Mouse (Mus musculus): ENCODE results near the gene Osmr. TPM values are rescaled to one million over a fixed set of nuclear protein-coding genes. Genes with fewer than 3 reads are reported as not detected.

Osmr gene
- polyA plus RNA-seq (2011; ENCODE audit: insufficient read length, low read depth, missing spikeins) = 137 and 168 TPM in 2 replicates

DNA sequence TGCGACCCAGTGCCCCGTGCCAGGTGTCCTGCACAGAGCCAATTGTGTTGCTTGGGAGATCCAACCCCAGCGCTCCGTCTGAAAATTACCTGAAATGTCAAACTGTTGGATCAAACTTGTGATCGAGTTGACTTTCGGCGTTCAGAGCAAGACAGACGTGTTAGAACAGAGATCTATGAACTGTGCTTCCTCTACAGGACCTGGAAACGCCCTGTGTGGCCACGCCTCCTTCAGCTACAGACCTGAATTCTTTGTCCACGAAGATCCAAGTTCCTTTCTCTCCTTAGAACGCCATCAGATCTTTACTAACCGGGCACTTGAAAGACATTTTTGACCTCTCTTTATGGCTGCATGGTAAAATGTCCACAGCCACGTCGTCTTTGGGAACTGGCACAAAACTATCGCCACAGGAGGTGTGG lies at the start of gene Osmr:
Osmr (minus strand) TSS at position 369 of the 419 bp plus-strand sequence.
- Histone ChIP-seq H3K4me3 (ENCODE audit: insufficient read depth, low read length) (peak within 1 kb of the TSS; percentile 79), H3K27ac (ENCODE audit: insufficient read depth, low read length) (peak within 1 kb of the TSS; percentile 93), H3K4me1 (ENCODE audit: control insufficient read depth, insufficient read depth, low read length) (no peaks in the 10 kb centered on the region)
- no peak for TF ChIP-seq CTCF (IDR thresholded peaks at IDR 0.05; ENCODE audit: borderline replicate concordance, insufficient read depth, low read length)
- TF ChIP-seq POLR2A (IDR thresholded peaks at IDR 0.05; ENCODE audit: low read depth, low read length) = peak; percentile 48; the same call in 1 of the 2 replicates

DNA sequence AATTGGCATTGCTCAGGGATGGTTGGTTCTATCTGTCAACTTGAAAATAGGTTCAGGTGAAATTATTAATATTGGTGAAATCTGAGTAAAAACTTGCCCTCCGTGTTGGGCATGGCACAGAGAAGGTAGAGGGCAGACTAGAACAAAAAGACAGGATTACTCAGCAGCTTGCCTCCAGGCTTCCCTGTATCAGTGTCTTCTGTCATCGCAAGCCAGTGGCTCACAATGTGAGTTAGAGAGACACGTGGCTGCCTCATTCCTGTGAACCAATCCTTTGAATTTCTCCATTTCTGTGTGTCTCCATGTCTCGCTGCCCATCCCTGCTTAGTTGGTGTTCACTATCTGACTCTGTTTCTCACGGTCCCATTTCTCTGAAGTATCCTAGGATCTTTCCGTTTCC lies 44.6 kb upstream of the Osmr start:
- TF ChIP-seq CTCF (IDR thresholded peaks at IDR 0.05; ENCODE audit: borderline replicate concordance, insufficient read depth, low read length) = no peak
- no peak for TF ChIP-seq POLR2A (IDR thresholded peaks at IDR 0.05; ENCODE audit: low read depth, low read length)
- H3K4me3 ChIP-seq (ENCODE audit: insufficient read depth, low read length) = no peak overlapping the region
- no peaks in the 10 kb centered on the region for H3K4me1 ChIP-seq (ENCODE audit: control insufficient read depth, insufficient read depth, low read length)
- H3K27ac ChIP-seq (ENCODE audit: insufficient read depth, low read length) = no peak overlapping the region

DNA sequence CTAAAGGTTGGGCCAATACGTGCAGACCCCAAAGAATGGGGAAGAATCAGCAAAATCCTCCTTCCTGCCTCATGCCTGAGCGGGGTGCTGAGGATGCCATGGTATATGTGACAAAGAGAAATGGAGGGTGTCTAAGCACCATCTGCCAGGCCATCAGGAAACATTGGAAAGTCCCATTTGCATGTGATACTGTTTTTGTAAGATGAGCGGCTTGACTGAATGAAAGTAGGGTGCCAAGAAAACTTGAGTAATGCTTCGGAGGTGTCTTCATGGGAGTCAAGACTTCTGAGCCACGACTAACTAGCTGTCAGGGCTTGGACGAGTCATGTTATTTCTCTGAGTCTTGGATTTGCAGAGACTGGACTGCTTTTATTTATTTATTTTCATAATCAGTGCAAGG lies 39.4 kb upstream of the Osmr start:
- H3K4me1 ChIP-seq (ENCODE audit: control insufficient read depth, insufficient read depth, low read length) = peaks cover 7% of the 10 kb centered on the region; the same call in 1 of the 2 replicates
- no peak overlapping the region for H3K4me3 ChIP-seq (ENCODE audit: insufficient read depth, low read length)
- H3K27ac ChIP-seq (ENCODE audit: insufficient read depth, low read length) = no peak overlapping the region
- TF ChIP-seq POLR2A (IDR thresholded peaks at IDR 0.05; ENCODE audit: low read depth, low read length) (no peak), CTCF (IDR thresholded peaks at IDR 0.05; ENCODE audit: borderline replicate concordance, insufficient read depth, low read length) (no peak)

DNA sequence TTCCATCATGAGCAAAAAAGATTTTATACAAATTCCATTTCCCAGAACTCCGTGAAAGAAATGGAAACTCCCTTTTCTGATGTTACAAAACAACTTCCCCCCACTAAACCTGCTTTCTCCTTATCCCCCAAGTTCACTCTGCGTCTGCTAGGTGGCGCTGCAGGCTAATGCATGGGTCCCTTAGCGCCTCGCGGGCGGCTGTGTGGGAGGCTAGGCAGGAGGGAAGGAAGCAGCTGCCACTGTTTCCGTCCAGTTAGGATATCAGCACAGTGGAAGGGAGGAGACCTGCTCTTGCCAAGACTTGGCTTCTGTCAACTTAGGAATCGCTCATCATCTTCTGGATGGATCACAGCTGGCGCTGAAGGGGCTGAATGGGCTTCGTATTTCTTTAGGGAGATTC lies 34.9 kb upstream of the Osmr start:
- TF ChIP-seq CTCF (IDR thresholded peaks at IDR 0.05; ENCODE audit: borderline replicate concordance, insufficient read depth, low read length) = peak; percentile 94
- TF ChIP-seq POLR2A (IDR thresholded peaks at IDR 0.05; ENCODE audit: low read depth, low read length) = 0 out of 2 replicates have a peak, but pooled peaks have one; percentile 18
- Histone ChIP-seq H3K4me3 (ENCODE audit: insufficient read depth, low read length) (no peak overlapping the region), H3K4me1 (ENCODE audit: control insufficient read depth, insufficient read depth, low read length) (peaks cover 7% of the 10 kb centered on the region; the same call in 1 of the 2 replicates), H3K27ac (ENCODE audit: insufficient read depth, low read length) (no peak overlapping the region)

DNA sequence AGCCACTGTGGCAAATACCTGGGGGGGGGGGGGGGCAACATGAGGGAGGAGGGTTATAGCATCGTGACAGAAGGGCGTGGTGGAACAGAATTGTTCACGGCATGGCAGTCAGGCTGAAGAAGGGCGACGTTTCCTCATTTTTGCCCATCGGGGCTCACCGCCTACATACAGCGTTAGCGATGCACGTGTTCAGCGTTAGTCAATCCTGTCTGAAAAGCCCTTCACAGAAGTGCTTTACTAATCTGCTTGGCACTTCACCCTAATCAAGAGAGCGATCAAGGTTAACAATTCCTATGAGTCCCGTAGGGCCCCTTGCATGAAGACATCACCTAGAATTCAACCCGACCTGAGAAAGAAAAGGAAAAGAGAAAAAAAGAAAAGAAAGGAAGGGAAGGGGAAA lies 34.3 kb upstream of the Osmr start:
- H3K4me3 ChIP-seq (ENCODE audit: insufficient read depth, low read length) = no peak overlapping the region
- peaks cover 7% of the 10 kb centered on the region; the same call in 1 of the 2 replicates for H3K4me1 ChIP-seq (ENCODE audit: control insufficient read depth, insufficient read depth, low read length)
- H3K27ac ChIP-seq (ENCODE audit: insufficient read depth, low read length) = no peak overlapping the region
- TF ChIP-seq CTCF (IDR thresholded peaks at IDR 0.05; ENCODE audit: borderline replicate concordance, insufficient read depth, low read length) (no peak), POLR2A (IDR thresholded peaks at IDR 0.05; ENCODE audit: low read depth, low read length) (no peak)

DNA sequence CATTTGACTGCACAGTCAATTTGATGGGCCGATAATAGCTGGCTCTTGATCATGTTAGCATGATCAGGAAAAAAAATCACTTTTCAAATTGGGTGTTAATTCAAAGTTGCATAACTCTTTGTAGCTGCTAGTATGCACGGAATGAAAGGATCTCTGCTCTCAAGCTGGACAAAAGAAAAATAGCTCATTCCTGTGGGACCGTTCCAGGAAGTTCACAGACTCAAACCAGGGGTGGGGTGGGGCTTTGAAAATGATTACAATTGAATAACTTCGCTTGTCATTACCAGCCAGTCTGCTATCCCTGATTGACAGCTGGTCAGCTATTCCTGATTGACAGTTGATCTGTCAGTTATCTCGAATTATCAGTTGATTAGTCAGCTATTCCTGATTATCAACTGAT lies 33.8 kb upstream of the Osmr start:
- peaks cover 7% of the 10 kb centered on the region; the same call in 1 of the 2 replicates for H3K4me1 ChIP-seq (ENCODE audit: control insufficient read depth, insufficient read depth, low read length)
- no peak overlapping the region for H3K4me3 ChIP-seq (ENCODE audit: insufficient read depth, low read length)
- H3K27ac ChIP-seq (ENCODE audit: insufficient read depth, low read length) = no peak overlapping the region
- TF ChIP-seq POLR2A (IDR thresholded peaks at IDR 0.05; ENCODE audit: low read depth, low read length) (no peak), CTCF (IDR thresholded peaks at IDR 0.05; ENCODE audit: borderline replicate concordance, insufficient read depth, low read length) (no peak)

DNA sequence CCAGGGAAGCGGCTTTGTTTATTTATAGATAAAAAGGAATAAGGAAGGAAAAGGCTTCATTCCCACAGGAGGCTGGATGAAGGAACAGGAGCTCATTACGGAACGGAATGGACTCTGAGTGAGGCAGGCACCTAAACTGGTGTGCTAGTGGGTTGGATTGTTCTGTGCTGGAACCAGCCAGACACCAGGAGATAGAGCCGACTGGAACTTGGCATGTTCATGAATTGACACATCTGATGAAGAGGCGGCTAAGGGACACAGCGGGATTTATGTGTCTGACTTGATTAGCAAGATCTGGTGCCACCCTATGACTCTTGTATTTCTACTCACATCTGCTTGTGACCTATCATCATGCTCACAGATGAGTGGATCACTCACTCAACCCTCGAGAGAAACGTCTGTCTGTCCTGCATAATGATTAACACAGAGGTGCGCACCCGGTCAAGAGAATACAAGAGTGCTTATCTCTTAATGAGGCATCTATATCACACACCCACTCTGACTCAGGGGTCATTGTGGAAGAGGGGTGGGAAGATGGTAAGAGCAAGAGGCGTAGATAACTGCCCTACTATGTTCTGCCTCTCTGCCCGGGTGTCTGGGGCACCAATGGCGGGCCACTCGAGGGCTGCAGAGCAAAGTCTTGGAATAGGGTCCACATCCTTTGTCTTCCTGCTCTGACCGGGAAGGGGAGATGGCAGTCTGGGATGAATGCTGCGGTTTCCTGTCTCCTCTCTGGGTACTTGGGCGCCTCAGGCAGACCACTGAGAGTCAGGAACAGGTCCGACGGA lies 31.7 kb upstream of the Osmr start:
- no peak overlapping the region for H3K27ac ChIP-seq (ENCODE audit: insufficient read depth, low read length)
- no peaks in the 10 kb centered on the region for H3K4me1 ChIP-seq (ENCODE audit: control insufficient read depth, insufficient read depth, low read length)
- no peak overlapping the region for H3K4me3 ChIP-seq (ENCODE audit: insufficient read depth, low read length)
- no peak for TF ChIP-seq CTCF (IDR thresholded peaks at IDR 0.05; ENCODE audit: borderline replicate concordance, insufficient read depth, low read length)
- no peak for TF ChIP-seq POLR2A (IDR thresholded peaks at IDR 0.05; ENCODE audit: low read depth, low read length)

DNA sequence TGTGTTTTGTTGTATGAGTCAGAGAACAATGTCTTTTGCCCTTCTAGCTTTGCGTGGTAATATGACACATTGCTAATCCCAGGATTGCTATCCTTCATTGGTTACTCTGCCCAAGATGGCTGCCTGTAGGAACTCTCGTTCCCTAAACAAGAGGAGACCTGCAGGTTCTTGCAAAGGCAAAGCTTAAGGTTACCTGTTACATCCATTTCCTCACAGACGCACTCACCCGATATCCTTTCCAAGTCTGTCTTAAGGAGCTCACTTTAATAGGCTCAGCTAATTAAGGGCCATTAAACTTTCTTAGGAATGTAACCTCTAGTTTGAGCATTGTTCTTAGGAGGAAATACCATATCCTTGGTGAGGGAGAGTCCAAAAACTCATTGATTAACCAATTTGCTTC lies 31.0 kb upstream of the Osmr start:
- no peak overlapping the region for H3K4me3 ChIP-seq (ENCODE audit: insufficient read depth, low read length)
- no peaks in the 10 kb centered on the region for H3K4me1 ChIP-seq (ENCODE audit: control insufficient read depth, insufficient read depth, low read length)
- TF ChIP-seq POLR2A (IDR thresholded peaks at IDR 0.05; ENCODE audit: low read depth, low read length) (no peak), CTCF (IDR thresholded peaks at IDR 0.05; ENCODE audit: borderline replicate concordance, insufficient read depth, low read length) (no peak)
- no peak overlapping the region for H3K27ac ChIP-seq (ENCODE audit: insufficient read depth, low read length)

DNA sequence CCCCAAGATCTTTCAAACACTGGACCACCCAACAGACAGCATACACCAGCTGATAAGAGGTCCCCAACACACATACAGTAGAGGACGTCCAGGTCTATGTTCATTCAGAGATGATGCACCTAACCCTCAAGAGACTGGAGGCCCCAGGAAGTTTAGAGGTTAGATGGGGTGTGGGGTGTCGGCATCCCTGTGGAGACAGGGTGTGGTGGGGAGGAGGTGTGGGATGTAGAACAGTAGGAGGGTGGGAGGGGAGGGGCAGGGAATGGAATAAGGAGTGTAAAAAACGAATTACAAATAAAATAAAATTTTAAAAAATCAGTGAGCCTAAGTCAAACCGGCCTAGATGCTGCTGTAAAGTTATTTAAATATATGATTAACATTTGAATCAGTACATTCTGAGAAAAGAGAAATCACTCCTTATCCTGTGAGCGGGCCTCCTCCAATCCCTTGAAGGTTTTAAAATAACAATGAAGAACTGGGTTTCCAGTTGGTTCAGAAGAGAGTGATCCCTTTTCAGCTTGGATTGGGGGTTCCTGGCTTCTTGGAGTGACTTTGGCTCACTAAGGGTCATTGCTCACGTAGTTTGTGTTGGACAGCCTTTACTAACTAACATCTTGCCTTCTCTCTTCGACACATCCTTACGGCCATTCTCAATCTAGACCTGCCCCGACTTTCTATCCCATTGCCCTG lies 28.7 kb upstream of the Osmr start:
- no peak for TF ChIP-seq CTCF (IDR thresholded peaks at IDR 0.05; ENCODE audit: borderline replicate concordance, insufficient read depth, low read length)
- TF ChIP-seq POLR2A (IDR thresholded peaks at IDR 0.05; ENCODE audit: low read depth, low read length) = no peak
- H3K4me1 ChIP-seq (ENCODE audit: control insufficient read depth, insufficient read depth, low read length) = no peaks in the 10 kb centered on the region
- H3K4me3 ChIP-seq (ENCODE audit: insufficient read depth, low read length) = no peak overlapping the region
- no peak overlapping the region for H3K27ac ChIP-seq (ENCODE audit: insufficient read depth, low read length)
